Mouse (Mus musculus): ENCODE measurements around the gene Il1f5.

DNA sequence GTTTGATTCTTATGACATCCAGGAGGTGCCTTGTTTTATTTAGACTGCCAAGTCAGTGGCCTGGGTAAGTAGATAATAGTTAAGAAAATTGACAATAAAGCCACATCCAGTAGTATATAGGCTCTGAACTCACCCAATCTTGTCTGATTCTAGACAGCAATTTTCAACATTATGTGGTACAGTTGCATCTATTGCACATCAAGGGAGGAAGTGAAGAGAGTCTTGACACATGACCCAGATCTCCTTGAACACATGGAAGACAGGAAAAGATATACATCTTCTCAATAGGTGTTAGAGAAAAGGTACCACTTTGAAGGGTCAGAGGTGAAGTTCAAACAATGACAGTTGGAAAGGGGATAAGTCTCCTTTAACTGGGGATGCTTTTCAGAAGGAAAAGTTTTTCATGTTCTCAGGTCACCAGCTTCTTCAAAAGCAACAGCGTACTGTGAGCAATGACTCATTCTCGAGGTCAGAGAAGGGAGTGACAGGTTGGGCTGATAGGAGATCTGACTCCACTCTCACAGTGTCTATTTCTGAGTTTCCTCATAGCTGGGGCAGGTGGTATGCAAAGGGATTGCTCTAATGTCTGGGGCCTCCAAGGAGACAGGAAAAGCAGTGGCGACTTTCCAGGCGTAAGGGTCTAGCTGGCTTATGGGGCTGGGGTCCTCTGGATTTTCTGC is 41.3 kb downstream of the Il1f5 start:
- no peak for TF ChIP-seq GABPA (IDR thresholded peaks at IDR 0.05; ENCODE audit: insufficient replicate concordance, low read depth, low read length)
- TF ChIP-seq CTCF (conservative IDR thresholded peaks at IDR 0.05 in 1 of 2, IDR thresholded peaks at IDR 0.05 in 1 of 2; ENCODE audit: low read depth in 2 of 2, low read length in 2 of 2), result no peak
